Mouse (Mus musculus) forebrain, embryonic 10.5 days (tissue): ENCODE measurements around the gene Armc5. TPM values are rescaled to one million over a fixed set of nuclear protein-coding genes. Genes with fewer than 3 reads are reported as not detected.

Experiments
- DNase-seq: peaks from one replicate; pipeline ENCODE4 v3.0.0-alpha.2; 2017; ENCODE audit warnings: low spot score; ENCODE audit errors: extremely low spot score
- H3K27ac ChIP-seq: fragments of 300-500 bp; sonication (generic); 2 replicates; pipeline ENCODE4 v1.5.1; 2016; ENCODE audit warnings: mild to moderate bottlenecking
- H3K27me3 ChIP-seq: fragments of 300-500 bp; sonication (generic); 2 replicates; pipeline ENCODE4 v1.6.1; 2016; ENCODE audit warnings: mild to moderate bottlenecking; ENCODE audit not compliant: poor library complexity, severe bottlenecking
- H3K36me3 ChIP-seq: fragments of 300-500 bp; sonication (generic); replicated peaks from 2 replicates; pipeline ENCODE4 v1.6.1; 2016; ENCODE audit warnings: mild to moderate bottlenecking, moderate library complexity
- H3K4me1 ChIP-seq: fragments of 300-500 bp; sonication (generic); 2 replicates; pipeline ENCODE4 v1.6.1; 2016
- H3K4me3 ChIP-seq: fragments of 300-500 bp; sonication (generic); 2 replicates; pipeline ENCODE4 v1.5.1; 2016; ENCODE audit warnings: mild to moderate bottlenecking, moderate library complexity
- H3K9me3 ChIP-seq: fragments of 300-500 bp; sonication (generic); 2 replicates; pipeline ENCODE4 v1.6.1; 2016; ENCODE audit warnings: mild to moderate bottlenecking, moderate library complexity
- WGBS: fragments of 180-500 bp; shearing (Covaris S2); methylation state at CpG from one replicate; pipeline ENCODE4 v1.1.7; 2016; 5-methylcytosine and 5-hydroxymethylcytosine counted together
- polyA plus RNA-seq: library from polyadenylated mRNA; unstranded; fragments of >200 nt; fragmentation: Nextera tagmentation; extraction: Ambion mirVana; gene quantifications from 2 replicates; pipeline ENCODE4 v1.2.1, GENCODE M21; 2016

Armc5 gene
- polyA plus RNA-seq: 15.3 and 15.4 TPM in 2 replicates

DNA sequence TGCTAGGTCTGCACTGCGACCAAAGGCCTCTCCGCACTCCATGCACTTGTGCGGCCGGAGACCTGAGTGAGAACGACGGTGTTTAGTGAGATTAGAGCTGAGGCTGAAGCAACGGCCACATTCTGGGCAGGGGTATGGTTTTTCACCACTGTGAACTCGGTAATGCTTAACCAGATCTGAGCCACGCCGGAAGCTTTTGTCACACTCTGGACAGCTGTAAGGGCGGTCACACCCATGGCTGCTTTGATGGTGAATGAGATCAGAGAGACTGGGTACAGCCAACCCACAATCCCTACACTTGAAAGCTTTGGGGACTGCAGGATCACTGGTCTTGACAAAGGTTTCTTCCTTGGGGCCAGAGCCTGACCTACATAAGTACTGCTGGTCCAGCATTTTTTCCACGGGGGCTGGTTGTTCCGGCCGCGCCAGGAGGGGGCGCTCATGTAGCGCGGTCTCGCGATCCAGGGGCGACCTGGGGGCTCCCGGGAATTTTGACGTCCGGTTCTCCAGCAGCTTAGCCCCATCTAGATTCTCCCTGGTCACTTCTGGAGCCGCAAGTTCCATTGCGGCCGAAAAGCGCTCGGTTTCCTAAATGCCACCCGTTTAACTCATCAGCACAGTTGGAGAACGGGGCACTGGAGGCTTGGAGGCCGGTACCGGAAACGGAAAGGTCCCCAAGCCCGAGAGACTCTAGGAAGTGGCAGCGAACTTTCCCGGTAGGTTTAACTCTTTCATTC, at the start of gene Armc5:
TSS of gene Armc5 (plus strand) at position 487 of the 737 bp plus-strand sequence.
- H3K9me3 ChIP-seq: no peaks in the 10 kb centered on the region
- H3K4me3 ChIP-seq: peak within 1 kb of the TSS; percentile 76
- peaks cover 40% of the 10 kb centered on the region for H3K36me3 ChIP-seq
- DNase-seq: peak; percentile 84
- H3K4me1 ChIP-seq: peaks cover 35% of the 10 kb centered on the region
- H3K27me3 ChIP-seq: no peaks in the 10 kb centered on the region
- 26% methylated on average over 37 of the region's 37 CpGs for WGBS
- peak within 1 kb of the TSS; percentile 98 for H3K27ac ChIP-seq

GRCm38 (mm10) chr7:128201607-128202006, 35.5 kb upstream of the Armc5 start:
- H3K4me3 ChIP-seq: no peak overlapping the region
- DNase-seq: no peak
- H3K4me1 ChIP-seq: no peaks in the 10 kb centered on the region
- H3K9me3 ChIP-seq: no peaks in the 10 kb centered on the region
- no peak overlapping the region for H3K27ac ChIP-seq
- WGBS: 89% methylated on average over 9 of the region's 9 CpGs
- no peaks in the 10 kb centered on the region for H3K36me3 ChIP-seq
- H3K27me3 ChIP-seq: no peaks in the 10 kb centered on the region

DNA sequence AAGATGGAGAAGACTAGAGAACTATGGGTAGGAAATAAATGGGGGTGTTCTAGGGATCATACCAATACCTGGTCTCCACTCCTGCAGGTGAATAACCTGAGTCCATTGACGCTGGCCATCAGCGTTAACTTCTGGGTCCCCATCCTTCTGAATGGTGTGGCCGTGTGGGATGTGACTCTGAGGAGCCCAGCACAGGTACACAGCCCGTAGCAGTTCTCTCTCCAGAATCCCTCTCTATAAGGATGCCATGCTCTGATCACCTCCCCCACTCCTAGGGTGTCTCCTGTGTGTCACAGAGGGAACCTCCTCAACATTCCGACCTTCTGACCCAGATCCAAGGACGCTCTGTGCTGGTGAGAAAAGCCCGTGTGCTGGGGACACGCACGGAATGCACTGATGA, 34.1 kb upstream of the Armc5 start:
- Histone ChIP-seq H3K36me3 (no peaks in the 10 kb centered on the region), H3K4me1 (no peaks in the 10 kb centered on the region), H3K4me3 (no peak overlapping the region), H3K9me3 (no peaks in the 10 kb centered on the region), H3K27ac (no peak overlapping the region), H3K27me3 (no peaks in the 10 kb centered on the region)
- no peak for DNase-seq
- 88% methylated on average over 9 of the region's 9 CpGs for WGBS

DNA sequence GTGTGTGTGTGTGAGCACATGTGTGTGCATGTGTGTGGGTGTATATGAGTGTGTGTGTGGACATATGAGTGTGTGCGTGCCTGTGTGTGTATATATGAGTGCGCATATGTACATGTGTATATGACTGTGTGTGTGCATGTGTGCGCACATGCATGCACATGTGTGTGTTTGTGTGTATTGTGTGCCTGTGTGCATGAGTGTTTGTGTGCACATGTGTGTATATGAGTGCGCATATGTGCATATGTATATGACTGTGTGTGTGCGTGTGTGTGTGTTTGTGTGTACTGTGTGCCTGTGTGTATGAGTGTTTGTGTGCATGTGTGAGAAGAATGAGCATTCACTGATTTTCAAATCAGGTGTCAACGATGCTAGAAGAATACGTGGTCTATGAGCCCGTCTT, 33.0 kb upstream of the Armc5 start:
- H3K4me3 ChIP-seq: no peak overlapping the region
- H3K4me1 ChIP-seq: no peaks in the 10 kb centered on the region
- no peaks in the 10 kb centered on the region for H3K9me3 ChIP-seq
- no peak overlapping the region for H3K27ac ChIP-seq
- H3K36me3 ChIP-seq: no peaks in the 10 kb centered on the region
- H3K27me3 ChIP-seq: no peaks in the 10 kb centered on the region
- WGBS: 92% methylated on average over 8 of the region's 8 CpGs
- DNase-seq: no peak

DNA sequence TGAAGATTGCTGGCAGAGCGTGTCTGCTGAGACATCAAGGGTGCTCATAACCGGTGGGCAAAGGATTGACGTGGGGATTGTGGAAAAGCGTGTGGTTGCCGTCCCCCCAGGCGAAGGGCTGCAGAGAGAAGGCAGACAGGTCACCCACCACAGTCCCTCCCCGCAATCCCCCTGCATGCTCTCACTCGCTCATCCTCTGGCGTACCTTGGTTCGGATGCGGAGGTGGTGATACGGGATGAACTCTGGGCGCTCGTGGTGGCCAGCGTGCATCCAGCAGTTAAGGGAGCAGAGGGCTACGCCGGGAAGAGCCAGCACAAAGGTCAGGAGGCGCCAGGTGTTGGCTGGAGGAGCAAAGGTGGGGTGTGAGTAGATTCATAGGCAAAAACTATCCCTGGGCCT, 31.4 kb upstream of the Armc5 start:
- H3K9me3 ChIP-seq: no peaks in the 10 kb centered on the region
- no peak overlapping the region for H3K27ac ChIP-seq

GRCm38 (mm10) chr7:128206152-128206551, 31.0 kb upstream of the Armc5 start, which contains the start of gene Cox6a2:
Cox6a2 (minus strand) TSS chr7:128206387.
- no peaks in the 10 kb centered on the region for H3K4me1 ChIP-seq
- WGBS: 80% methylated on average over 6 of the region's 6 CpGs
- H3K4me3 ChIP-seq: no peak within 1 kb of the TSS
- no peak within 1 kb of the TSS for H3K27ac ChIP-seq
- H3K36me3 ChIP-seq: no peaks in the 10 kb centered on the region
- no peaks in the 10 kb centered on the region for H3K9me3 ChIP-seq
- no peak for DNase-seq
- no peaks in the 10 kb centered on the region for H3K27me3 ChIP-seq

More for the DNA sequence above, 31.4 kb upstream of the Armc5 start:
- Histone ChIP-seq H3K27me3 (no peaks in the 10 kb centered on the region), H3K36me3 (no peaks in the 10 kb centered on the region), H3K4me3 (no peak overlapping the region), H3K4me1 (no peaks in the 10 kb centered on the region)
- WGBS: 86% methylated on average over 18 of the region's 18 CpGs
- no peak for DNase-seq

GRCm38 (mm10) chr7:128208187-128208586, 29.0 kb upstream of the Armc5 start:
- H3K27me3 ChIP-seq: no peaks in the 10 kb centered on the region
- DNase-seq: peak; percentile 35
- no peaks in the 10 kb centered on the region for H3K9me3 ChIP-seq
- no peak overlapping the region for H3K27ac ChIP-seq
- WGBS: 11% methylated on average over 4 of the region's 4 CpGs
- H3K4me3 ChIP-seq: no peak overlapping the region
- no peaks in the 10 kb centered on the region for H3K36me3 ChIP-seq
- no peaks in the 10 kb centered on the region for H3K4me1 ChIP-seq

DNA sequence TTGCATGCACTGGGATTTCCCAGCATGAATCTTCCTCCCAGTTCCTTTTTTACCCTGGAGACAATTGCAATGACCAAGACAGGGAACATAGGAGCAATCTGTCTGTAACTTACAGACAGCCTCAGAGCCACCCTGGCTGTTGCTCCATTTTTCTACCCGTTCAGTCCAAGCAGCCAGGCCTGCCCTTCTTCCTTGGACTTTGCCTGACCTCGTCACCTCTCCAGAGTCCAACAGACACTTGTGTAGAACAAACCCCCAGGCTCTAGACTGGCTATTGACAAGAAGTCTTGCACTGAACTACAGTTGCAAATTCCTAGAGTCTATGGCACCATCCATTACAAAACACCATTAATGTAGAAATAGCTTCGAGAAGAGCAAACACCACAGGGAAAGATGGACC, 27.3 kb upstream of the Armc5 start:
- Histone ChIP-seq H3K9me3 (no peaks in the 10 kb centered on the region), H3K4me3 (no peak overlapping the region), H3K4me1 (no peaks in the 10 kb centered on the region), H3K27ac (no peak overlapping the region), H3K27me3 (no peaks in the 10 kb centered on the region), H3K36me3 (no peaks in the 10 kb centered on the region)
- DNase-seq: no peak
- WGBS: 75% methylated on average over 3 of the region's 3 CpGs

- Histone ChIP-seq H3K4me3 (no peak overlapping the region), H3K4me1 (no peaks in the 10 kb centered on the region), H3K36me3 (no peaks in the 10 kb centered on the region), H3K27ac (no peak overlapping the region), H3K27me3 (no peaks in the 10 kb centered on the region), H3K9me3 (no peaks in the 10 kb centered on the region)
- DNase-seq: no peak
- WGBS: 84% methylated on average over 4 of the region's 4 CpGs
Observed at GRCm38 (mm10) chr7:128219952-128220351, 17.2 kb upstream of the Armc5 start.

DNA sequence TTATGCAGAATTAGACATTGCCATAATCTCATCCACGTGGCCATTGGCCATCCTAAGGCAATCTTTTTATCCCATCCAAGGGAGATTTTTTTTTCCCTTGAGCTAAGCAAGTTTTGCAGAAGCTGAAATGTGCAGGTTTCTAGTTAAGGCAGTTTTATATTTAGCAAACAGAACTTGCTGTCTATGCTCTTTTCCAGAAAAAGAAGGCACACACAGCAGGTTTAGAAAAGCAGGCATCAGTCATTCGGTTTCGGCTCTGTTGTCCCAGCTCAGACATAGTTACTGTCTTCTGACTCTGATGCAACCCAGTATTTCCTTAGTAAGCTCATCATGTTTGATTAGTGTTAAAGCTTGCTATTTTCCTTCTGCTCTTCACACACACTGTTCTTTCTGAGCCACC, 16.2 kb upstream of the Armc5 start:
- 85% methylated on average over 3 of the region's 3 CpGs for WGBS
- Histone ChIP-seq H3K4me3 (no peak overlapping the region), H3K9me3 (no peaks in the 10 kb centered on the region), H3K4me1 (no peaks in the 10 kb centered on the region), H3K27me3 (no peaks in the 10 kb centered on the region), H3K27ac (no peak overlapping the region), H3K36me3 (no peaks in the 10 kb centered on the region)
- DNase-seq: no peak

DNA sequence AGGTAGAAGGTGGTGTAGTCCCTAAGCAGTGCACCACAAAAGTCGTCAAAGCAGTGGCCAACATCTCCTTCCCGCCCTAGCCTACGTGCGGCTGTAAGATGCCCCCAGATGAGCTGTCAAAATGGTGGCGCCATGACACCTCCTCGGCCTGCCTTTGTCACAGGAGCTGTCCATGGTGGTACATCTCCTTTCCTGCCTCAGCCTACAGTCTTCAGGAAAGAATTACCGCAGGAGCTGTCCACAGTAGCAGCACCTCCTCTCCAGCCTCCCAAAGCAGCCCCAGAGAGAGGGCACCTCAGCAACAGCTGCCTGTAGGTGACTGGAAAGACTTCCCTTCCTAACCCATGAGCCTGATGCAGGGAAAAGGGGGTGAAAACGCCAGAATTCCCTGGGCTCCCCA, 5.4 kb upstream of the Armc5 start:
- 47% methylated on average over 8 of the region's 8 CpGs for WGBS
- no peaks in the 10 kb centered on the region for H3K9me3 ChIP-seq
- no peak overlapping the region for H3K4me3 ChIP-seq
- H3K4me1 ChIP-seq: peaks cover 5% of the 10 kb centered on the region
- no peaks in the 10 kb centered on the region for H3K27me3 ChIP-seq
- DNase-seq: no peak
- H3K36me3 ChIP-seq: peaks cover 15% of the 10 kb centered on the region
- no peak overlapping the region for H3K27ac ChIP-seq

- 90% methylated on average over 2 of the region's 2 CpGs for WGBS
Observed at GRCm38 (mm10) chr7:128234796-128235195, 2.3 kb upstream of the Armc5 start.

DNA sequence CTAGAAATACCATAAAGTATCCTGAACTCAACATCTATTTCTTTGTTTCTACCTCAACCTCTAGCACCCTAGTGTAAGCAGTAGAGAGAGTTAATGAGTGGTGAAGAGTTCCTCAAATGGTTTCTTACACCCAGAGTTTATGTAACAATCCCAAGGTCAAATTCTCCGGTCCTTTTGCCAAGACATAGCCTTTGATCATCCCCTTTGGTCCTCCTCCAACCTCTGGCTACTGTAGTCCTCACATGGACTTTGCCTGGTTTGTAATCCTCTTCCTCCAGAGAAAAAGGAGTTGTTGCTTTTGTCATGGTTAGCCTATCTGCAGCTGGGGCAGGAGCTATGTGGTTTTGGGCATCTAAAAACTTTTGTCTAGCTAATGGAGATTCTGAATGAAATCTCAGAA, 1.7 kb upstream of the Armc5 start:
- no peak for DNase-seq
- H3K36me3 ChIP-seq: peaks cover 24% of the 10 kb centered on the region
- H3K9me3 ChIP-seq: no peaks in the 10 kb centered on the region
- H3K27ac ChIP-seq: no peak overlapping the region
- no peak overlapping the region for H3K4me3 ChIP-seq
- peaks cover 31% of the 10 kb centered on the region for H3K4me1 ChIP-seq
- WGBS: 100% methylated on average over 1 of the region's 1 CpGs
- H3K27me3 ChIP-seq: no peaks in the 10 kb centered on the region

More at GRCm38 (mm10) chr7:128234796-128235195, 2.3 kb upstream of the Armc5 start:
- Histone ChIP-seq H3K27me3 (no peaks in the 10 kb centered on the region), H3K27ac (no peak overlapping the region), H3K4me1 (peaks cover 26% of the 10 kb centered on the region), H3K36me3 (peaks cover 18% of the 10 kb centered on the region), H3K9me3 (no peaks in the 10 kb centered on the region), H3K4me3 (no peak overlapping the region)
- no peak for DNase-seq
